ENCODE assay signal across 21 mouse cellular contexts in genomic region chr13:60269406-60269841, GRCm38 (mm10).
DNase-seq lines count a peak whose midpoint lies in the region; TF ChIP-seq lines count a peak whose summit lies in the region.
"Had no signal": no experiment of that assay in that cellular context is flagged by ENCODE, and none has a peak within 500 bp of the region (broad histone marks: within the 10 kb centered on the region; RNA-seq: fewer than 3 reads in every experiment).

No protein-coding gene starts in this region.

- no peak for TF ChIP-seq CTCF in kidney, adult 2 months (conservative IDR thresholded peaks at IDR 0.05; ENCODE audit: insufficient read depth, insufficient read length, low read depth, low read length)

- no peaks in the 10 kb centered on the region for H3K27me3 ChIP-seq in kidney, adult 2 months (replicated peaks; ENCODE audit: control insufficient read depth, insufficient read depth, low read length)
- H3K27me3 ChIP-seq: forebrain, embryonic 12.5 days; megakaryocyte, embryonic 14.5 days had no signal

- WGBS in kidney, adult 2 months = 32% methylated on average over 9 of the region's 9 CpGs

- no peak overlapping the region for H3K4me3 ChIP-seq in kidney, adult 2 months (ENCODE audit: insufficient read depth, low read depth, low read length)
- H3K4me3 ChIP-seq: forebrain, embryonic 12.5 days; hindbrain, embryonic 10.5 days; layer of hippocampus, adult 2 months; left cerebral cortex, adult 2 months had no signal

- no peak overlapping the region for H3K27ac ChIP-seq in kidney, adult 2 months (ENCODE audit: insufficient read depth, low read depth, low read length)
- H3K27ac ChIP-seq: forebrain, embryonic 12.5 days; hindbrain, embryonic 10.5 days; left cerebral cortex, adult 2 months; stomach, postnatal 0 days had no signal

- H3K4me1 ChIP-seq in kidney, adult 2 months (ENCODE audit: control insufficient read depth, insufficient read depth, low read length) = peaks cover 13% of the 10 kb centered on the region
- H3K4me1 ChIP-seq: forebrain, embryonic 12.5 days; megakaryocyte, embryonic 14.5 days had no signal

- H3K36me3 ChIP-seq in kidney, adult 2 months (ENCODE audit: control insufficient read depth, insufficient read depth, low read length) = no peaks in the 10 kb centered on the region
- H3K36me3 ChIP-seq: forebrain, embryonic 12.5 days; hindbrain, embryonic 10.5 days had no signal

- no peak for TF ChIP-seq POLR2A in kidney, adult 2 months (IDR thresholded peaks at IDR 0.05; ENCODE audit: low read depth, low read length)

- peak; percentile 43 for DNase-seq in embryo, embryonic 10.5 days (ENCODE audit: low spot score)
- DNase-seq in embryo, embryonic 9.5 days (ENCODE audit: extremely low spot score) = no peak
- peak; percentile 73 for DNase-seq in kidney, adult 2 months
- peak; percentile 26 for DNase-seq in kidney, postnatal 14 days
- peak; percentile 31 for DNase-seq in telencephalon, adult 2 months (ENCODE audit: low read depth, low spot score)
- DNase-seq in ovary, adult 18-20 months (ENCODE audit: low spot score) = no peak
- DNase-seq in layer of hippocampus, postnatal 25 days (ENCODE audit: extremely low spot score in 1 of 2, low spot score in 1 of 2) = no peak
- no peak for DNase-seq in adrenal gland, postnatal 14 days
- DNase-seq: adrenal gland, adult 8-10 months; cerebellum, adult 9-10 months; liver; liver, postnatal 0 days; lung, postnatal 14 days; right cerebral cortex, postnatal 14 days; thymus, postnatal 4 days had no signal

Comparison
In these comparisons a context has a peak if more than half of its experiments do, and no peak if none do; other contexts are left out.
1. DNase-seq: peak in embryo, embryonic 10.5 days (single experiment), kidney, adult 2 months (single experiment), kidney, postnatal 14 days (single experiment) and telencephalon, adult 2 months (single experiment); none in embryo, embryonic 9.5 days (single experiment), ovary, adult 18-20 months (single experiment), layer of hippocampus, postnatal 25 days (0 of 2) and adrenal gland, postnatal 14 days (single experiment).